Mouse (Mus musculus) spleen, adult 2 months (tissue): Measurements from ENCODE around the gene Slc25a34.

Experiments
- CTCF ChIP-seq: fragments of 200-500 bp; IDR thresholded peaks from 2 replicates; pipeline ENCODE4 v1.5.1; 2011; ENCODE audit warnings: mild to moderate bottlenecking, inconsistent platforms; ENCODE audit not compliant: insufficient read depth, insufficient read length, insufficient replicate concordance; ENCODE audit errors: extremely low read depth
- POLR2A ChIP-seq: fragments of 200-500 bp; IDR thresholded peaks from 2 replicates; pipeline ENCODE4 v1.6.1; 2011; ENCODE audit warnings: low read depth, low read length, inconsistent platforms

- TF ChIP-seq CTCF (no peak), POLR2A (no peak)
Measured at GRCm38 (mm10) chr4:141616811-141617210, 6.8 kb downstream of the Slc25a34 start.
